Mouse (Mus musculus): ENCODE measurements around the gene Dedd2. TPM values are rescaled to one million over a fixed set of nuclear protein-coding genes. Genes with fewer than 3 reads are reported as not detected.

The Dedd2 gene
- polyA plus RNA-seq, 1 experiment: 102 TPM

- no peak for TF ChIP-seq GATA1 (IDR thresholded peaks at IDR 0.05; ENCODE audit: low read length)
These were observed 29.1 kb upstream of the Dedd2 start for GRCm38 (mm10) chr7:25249314-25250140.

GRCm38 (mm10) chr7:25248846-25249313 lies 28.5 kb upstream of the Dedd2 start:
- TF ChIP-seq GATA1 (IDR thresholded peaks at IDR 0.05; ENCODE audit: low read length): no peak

GRCm38 (mm10) chr7:25248018-25248647 lies 27.7 kb upstream of the Dedd2 start:
- TF ChIP-seq GATA1 (IDR thresholded peaks at IDR 0.05; ENCODE audit: low read length): no peak

- TF ChIP-seq GATA1 (IDR thresholded peaks at IDR 0.05; ENCODE audit: low read length): no peak
These were observed 27.1 kb upstream of the Dedd2 start for GRCm38 (mm10) chr7:25247498-25247897.

GRCm38 (mm10) chr7:25246759-25247137 lies 26.3 kb upstream of the Dedd2 start:
- no peak for TF ChIP-seq GATA1 (IDR thresholded peaks at IDR 0.05; ENCODE audit: low read length)

- TF ChIP-seq GATA1 (IDR thresholded peaks at IDR 0.05; ENCODE audit: low read length): no peak
These were observed 25.8 kb upstream of the Dedd2 start for GRCm38 (mm10) chr7:25246079-25246758.

GRCm38 (mm10) chr7:25244562-25245369 lies 24.4 kb upstream of the Dedd2 start:
- no peak for TF ChIP-seq GATA1 (IDR thresholded peaks at IDR 0.05; ENCODE audit: low read length)

- no peak for TF ChIP-seq GATA1 (IDR thresholded peaks at IDR 0.05; ENCODE audit: low read length)
These were observed 22.9 kb upstream of the Dedd2 start for GRCm38 (mm10) chr7:25243361-25243760.

- TF ChIP-seq GATA1 (IDR thresholded peaks at IDR 0.05; ENCODE audit: low read length): no peak
These were observed 20.6 kb upstream of the Dedd2 start for GRCm38 (mm10) chr7:25241062-25241461.

GRCm38 (mm10) chr7:25240631-25241030 lies 20.2 kb upstream of the Dedd2 start:
- TF ChIP-seq GATA1 (IDR thresholded peaks at IDR 0.05; ENCODE audit: low read length): no peak

- no peak for TF ChIP-seq GATA1 (IDR thresholded peaks at IDR 0.05; ENCODE audit: low read length)
These were observed 18.6 kb upstream of the Dedd2 start for GRCm38 (mm10) chr7:25238829-25239623.

- peak; percentile 27 for TF ChIP-seq GATA1 (IDR thresholded peaks at IDR 0.05; ENCODE audit: low read length)
These were observed 17.7 kb upstream of the Dedd2 start for GRCm38 (mm10) chr7:25238015-25238706.

- TF ChIP-seq GATA1 (IDR thresholded peaks at IDR 0.05; ENCODE audit: low read length): no peak
These were observed 17.0 kb upstream of the Dedd2 start, which contains the start of gene Gsk3a for GRCm38 (mm10) chr7:25237249-25238014. Gene Gsk3a (minus strand): TSS chr7:25237851.

Data from G1E-ER4 (cell line).